Mouse (Mus musculus) heart, postnatal 25 days (tissue): ENCODE data around the gene Ptpdc1. TPM values are rescaled to one million over a fixed set of nuclear protein-coding genes. Genes with fewer than 3 reads are reported as not detected.

Source experiments
- DNase-seq: peaks from one replicate; pipeline ENCODE4 v3.0.0; 2022; ENCODE audit warnings: low spot score
- intact Hi-C: fragments of 180-260 bp; cut with DNase I; formaldehyde crosslinking; loops from one replicate; pipeline ENCODE4 v1.15.1; 2025
- total RNA-seq, 2 experiments: library from RNA; stranded (reverse); gene quantifications; 2 replicates each; pipeline ENCODE4 v1.2.3; 2021

Ptpdc1 gene
- total RNA-seq, 2 experiments from 2014 or later = 4.6 to 6.0 TPM

- intact Hi-C loops = no loop called here
- DNase-seq = no peak
Measured at GRCm38 (mm10) chr13:48593181-48593580, 32.3 kb downstream of the Ptpdc1 start.

GRCm38 (mm10) chr13:48590743-48591142 lies 34.7 kb downstream of the Ptpdc1 start:
- intact Hi-C loops = no loop called here

DNA sequence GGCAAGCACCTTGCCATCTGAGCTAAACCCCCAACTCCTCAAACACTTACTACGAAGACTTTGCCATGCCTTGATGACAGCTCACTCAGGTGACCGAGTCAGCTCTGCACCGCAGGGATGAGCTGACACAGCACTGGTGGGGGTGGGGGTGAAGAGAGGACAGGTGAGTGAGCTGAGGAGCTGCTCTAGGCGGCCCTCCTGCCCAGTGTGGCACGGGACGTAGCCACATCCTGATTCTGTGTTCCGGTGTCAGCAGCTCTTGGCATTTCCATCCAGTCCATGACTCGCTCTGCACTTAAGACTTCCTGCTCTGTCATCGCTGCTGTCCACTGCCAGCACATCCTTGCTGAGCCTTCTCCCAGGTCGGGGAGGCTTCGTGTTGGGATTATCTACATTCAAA lies 38.1 kb downstream of the Ptpdc1 start:
- intact Hi-C loops = no loop called here

More at GRCm38 (mm10) chr13:48590743-48591142, 34.7 kb downstream of the Ptpdc1 start:
- DNase-seq = no peak

DNA sequence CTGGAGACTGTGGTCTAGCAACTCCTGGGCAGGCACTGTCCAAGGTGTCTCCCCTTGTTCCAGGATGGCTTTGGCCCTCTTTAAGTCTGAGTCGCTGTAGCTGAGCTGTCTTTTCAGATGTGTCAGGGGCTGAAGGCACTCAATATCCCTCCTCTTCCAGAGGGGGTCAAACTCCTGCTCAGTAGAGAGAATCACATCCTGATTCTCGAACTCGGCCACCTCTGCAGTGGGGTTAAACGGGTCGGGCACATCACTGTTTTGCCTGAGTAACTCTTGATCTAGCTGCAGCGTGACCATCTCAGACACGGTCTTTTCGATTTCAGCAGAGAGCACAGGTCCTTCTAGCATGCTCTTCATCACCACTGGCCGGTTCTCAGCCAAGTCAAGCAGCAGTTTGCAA lies 39.0 kb downstream of the Ptpdc1 start:
- DNase-seq = no peak
- intact Hi-C loops = no loop called here

More for the DNA sequence above, 38.1 kb downstream of the Ptpdc1 start:
- DNase-seq = no peak

DNA sequence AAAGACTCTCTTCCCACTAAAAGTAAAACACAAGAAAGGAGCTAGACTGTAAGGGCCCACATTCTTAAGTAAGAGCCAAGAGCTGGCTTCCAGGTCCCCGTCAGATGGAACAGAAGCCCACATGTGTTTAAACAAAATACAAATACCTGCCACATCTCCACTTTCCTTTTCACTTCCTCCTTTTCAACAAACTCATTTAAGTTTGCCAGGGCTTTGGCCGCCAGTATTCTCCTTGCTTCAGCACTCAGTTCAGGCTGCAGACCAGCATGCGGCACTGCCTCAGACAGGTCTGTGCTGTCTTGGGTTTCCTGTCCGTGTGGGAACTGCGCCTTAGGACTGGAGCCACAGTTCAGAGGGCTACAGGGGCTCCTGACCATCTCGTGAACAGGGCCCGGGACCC lies 39.7 kb downstream of the Ptpdc1 start:
- intact Hi-C loops = no loop called here
- no peak for DNase-seq

DNA sequence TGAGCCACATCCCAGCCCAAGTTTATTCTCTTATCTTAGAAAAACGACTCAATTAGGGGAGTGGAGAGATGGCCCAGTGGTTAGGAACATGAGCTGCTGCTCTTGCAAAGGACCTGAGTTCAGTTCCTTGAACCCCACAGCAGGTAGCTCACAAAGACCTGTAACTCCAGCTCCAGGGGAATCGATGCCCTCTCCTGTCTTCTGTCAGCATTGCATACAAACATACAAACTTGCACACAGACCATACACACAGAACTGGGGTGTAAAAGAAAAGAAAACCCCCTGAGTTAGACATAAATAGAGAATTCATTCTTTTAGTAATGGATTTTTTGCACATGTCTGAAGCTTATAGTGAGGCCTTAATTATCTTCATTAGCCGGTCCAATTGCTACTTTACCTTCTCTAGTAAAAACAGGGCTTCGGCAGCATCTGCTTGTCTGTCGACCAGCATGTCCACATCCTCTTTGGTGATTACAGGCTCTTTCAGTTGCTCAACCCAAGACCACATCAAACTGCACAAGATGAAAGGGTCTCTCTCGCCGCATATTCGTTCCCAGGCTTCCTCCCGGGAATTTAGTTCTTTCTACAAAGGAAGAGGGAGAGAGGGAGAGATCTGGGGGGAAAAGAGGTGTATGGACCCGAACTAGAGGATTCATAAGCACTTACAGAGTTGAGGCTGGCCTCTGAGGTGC lies 42.6 kb downstream of the Ptpdc1 start:
- DNase-seq = no peak
- intact Hi-C loops = no loop called here

GRCm38 (mm10) chr13:48578616-48579015 lies 46.8 kb downstream of the Ptpdc1 start:
- DNase-seq = no peak
- intact Hi-C loops = no loop called here

DNA sequence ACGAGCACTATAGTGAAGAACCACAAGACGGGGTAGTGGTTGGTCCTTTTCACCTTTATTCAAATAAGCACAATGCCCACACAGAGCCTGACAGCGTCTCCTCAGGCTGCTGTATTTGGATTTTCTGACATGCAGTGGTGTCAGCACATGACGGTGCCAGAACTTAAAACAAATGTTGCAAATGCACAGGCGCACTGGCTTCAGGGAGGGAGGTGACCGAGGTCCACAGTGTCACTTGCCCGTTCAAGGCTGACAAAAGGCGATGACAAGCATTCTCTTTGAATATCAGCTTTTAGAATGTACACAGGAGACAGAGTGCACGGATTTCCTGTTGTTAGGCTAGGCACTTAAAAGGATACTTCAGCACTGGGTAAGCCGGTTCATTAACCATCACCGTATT lies 47.6 kb downstream of the Ptpdc1 start:
- intact Hi-C loops = no loop called here

DNA sequence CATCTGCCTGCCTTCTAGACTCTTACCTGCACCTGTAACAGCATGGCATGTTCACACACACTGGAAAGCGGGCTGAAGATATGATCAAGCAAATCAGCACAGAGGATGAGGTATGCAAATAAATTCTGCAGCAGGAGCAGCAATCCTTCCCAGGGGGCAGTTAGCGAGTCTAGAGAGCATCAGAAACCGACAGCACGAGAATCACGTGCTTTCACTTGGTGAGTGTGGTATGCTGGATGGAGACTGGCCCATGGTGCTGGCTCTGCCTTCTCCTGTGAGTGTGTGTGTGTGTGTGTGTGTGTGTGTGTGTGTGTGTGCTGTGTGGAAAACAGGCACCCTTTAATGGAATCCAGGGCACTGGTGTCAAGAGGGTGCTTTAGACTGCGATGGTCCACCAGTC lies 48.5 kb downstream of the Ptpdc1 start:
- intact Hi-C loops = no loop called here
- DNase-seq = no peak

More for the DNA sequence above, 47.6 kb downstream of the Ptpdc1 start:
- no peak for DNase-seq

GRCm38 (mm10) chr13:48574718-48575117 lies 50.7 kb downstream of the Ptpdc1 start:
- DNase-seq = no peak
- intact Hi-C loops = loop anchor here (2.0 kb wide), 1 partner anchor 64 kb away; no protein-coding TSS in a partner anchor

GRCm38 (mm10) chr13:48573525-48574355 lies 51.7 kb downstream of the Ptpdc1 start:
- DNase-seq = no peak
- intact Hi-C loops = loop anchor here (2.0 kb wide), 1 partner anchor 65 kb away; no protein-coding TSS in a partner anchor

DNA sequence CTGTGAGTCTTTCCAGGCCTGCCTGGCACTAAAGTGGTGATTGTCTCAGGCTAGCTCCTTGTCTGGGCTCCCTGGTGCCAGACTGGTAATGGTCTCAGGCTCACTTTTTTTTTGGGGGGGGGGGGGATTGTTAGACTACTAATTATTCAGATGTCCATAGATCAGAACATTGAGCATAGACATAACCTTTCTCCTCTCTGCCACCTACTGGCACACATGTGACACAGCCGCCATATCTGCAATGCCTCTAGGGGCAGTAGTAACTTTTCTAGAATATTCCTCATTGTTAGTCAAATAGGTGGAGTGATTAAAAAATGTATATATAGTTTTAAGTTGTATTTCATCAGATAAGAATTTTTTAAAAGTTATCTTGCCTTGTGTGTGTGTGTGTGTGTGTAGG lies 53.3 kb downstream of the Ptpdc1 start:
- intact Hi-C loops = loop anchor here (1.0 kb wide), 1 partner anchor 44 kb away; no protein-coding TSS in a partner anchor
- DNase-seq = peak; percentile 27

DNA sequence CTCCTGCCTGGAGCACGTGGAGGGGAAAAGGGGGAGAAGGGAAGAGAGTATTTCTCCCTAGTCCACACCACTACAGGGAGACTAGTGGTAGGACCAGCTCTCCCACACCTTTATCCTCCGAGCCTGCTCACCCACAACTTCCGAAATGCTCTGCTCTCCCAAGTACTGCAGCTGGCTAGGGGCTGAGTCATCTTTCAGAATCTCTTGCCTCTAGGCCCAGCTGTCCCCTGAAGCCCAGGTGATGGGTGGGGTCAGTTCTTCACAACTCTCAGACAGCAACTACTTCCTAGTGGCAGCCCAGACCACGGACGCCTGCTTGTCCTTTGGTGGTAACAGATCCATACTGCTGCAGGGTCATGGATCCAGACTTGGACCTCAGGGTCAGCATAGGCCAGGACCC lies 54.2 kb downstream of the Ptpdc1 start:
- no peak for DNase-seq
- intact Hi-C loops = no loop called here

DNA sequence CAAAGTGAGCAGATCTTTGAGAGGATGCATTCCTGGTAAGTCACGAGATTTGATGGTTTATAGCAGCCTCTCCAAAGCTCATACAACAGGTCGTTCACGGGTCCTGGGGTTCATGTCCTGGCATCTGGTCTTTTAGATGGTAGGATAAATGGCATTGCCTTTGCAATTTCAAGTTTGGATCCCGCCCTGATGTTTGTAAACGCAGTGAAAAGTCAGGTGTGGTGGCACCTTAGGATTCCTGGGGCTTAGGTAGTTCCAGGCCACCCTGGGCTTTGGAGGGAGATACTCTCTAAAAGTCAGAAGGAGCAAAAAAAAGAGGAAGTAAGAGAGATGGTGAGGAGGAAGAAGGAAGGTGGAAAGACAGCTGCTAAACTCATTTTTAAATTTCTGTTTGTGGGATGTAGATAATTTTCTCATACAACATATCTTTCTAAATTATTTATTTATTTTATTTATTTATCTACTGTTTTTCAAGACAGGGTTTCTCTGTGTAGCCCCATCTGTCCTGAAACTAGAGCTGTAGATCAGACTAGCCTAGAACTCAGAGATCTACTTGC lies 55.8 kb downstream of the Ptpdc1 start:
- no peak for DNase-seq
- intact Hi-C loops = no loop called here

DNA sequence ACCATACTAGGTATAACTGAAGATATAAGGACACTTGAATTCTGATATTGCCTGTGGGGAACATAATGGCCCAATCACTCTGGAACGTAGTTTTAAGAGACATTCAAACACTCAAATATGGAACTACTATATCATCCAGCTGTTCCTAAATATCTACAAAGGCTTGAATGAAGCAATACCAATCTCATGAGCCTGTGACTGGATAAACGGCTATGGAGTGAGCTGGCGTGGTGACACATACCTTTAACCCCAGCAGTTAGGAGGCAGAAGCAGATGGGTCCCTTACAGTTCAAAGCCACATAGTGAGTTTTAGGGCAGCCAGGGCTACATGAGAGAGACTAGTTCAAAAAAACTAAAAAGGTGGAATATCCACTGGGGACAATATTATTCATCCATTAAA lies 57.8 kb downstream of the Ptpdc1 start:
- intact Hi-C loops = loop anchor here (2.0 kb wide), 1 partner anchor 15 kb away; no protein-coding TSS in a partner anchor

DNA sequence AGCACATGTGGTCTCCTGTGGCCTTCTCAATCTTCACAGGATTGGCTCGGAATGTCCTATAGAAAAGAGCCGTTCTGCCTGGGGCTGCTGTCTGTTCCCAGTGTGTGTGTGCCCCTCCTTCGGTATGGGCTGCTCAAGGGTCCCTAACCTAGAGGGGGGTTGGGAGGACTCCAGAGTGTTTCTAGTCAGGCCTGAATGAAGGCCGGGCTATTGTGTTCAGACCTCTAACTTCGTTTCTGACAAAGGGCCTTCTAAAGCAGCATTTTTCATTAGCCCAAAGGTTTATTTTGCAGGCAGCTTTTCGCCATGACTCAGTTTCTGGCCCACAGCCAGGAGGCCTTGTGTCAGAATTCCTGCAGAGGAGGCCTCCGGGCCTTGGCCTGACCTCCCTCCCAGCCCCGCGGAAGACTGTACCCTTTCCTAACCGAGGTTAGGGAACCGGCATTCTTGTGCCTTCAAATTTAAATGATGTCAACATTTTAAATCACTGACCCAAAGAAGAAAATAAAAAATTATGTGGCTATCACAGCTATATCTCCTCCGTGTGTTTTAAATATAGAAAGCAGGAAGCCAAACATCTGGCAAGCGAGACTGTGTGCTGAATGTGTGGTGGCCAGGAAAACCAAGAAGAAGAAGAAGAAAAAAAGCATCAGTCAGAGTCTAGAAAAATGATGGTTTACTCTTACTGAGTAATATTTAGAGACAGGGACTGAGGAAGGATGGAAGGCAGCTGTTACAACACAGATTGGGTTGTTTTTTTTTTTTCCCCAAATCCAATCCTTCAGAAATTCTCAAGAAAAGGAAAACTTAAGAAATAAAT lies 59.1 kb downstream of the Ptpdc1 start:
- peak; percentile 84 for DNase-seq
- intact Hi-C loops = loop anchor here (2.0 kb wide), 1 partner anchor 14 kb away; no protein-coding TSS in a partner anchor

More for the DNA sequence above, 57.8 kb downstream of the Ptpdc1 start:
- DNase-seq = no peak

GRCm38 (mm10) chr13:48564881-48565600 lies 60.4 kb downstream of the Ptpdc1 start:
- intact Hi-C loops = no loop called here
- no peak for DNase-seq

DNA sequence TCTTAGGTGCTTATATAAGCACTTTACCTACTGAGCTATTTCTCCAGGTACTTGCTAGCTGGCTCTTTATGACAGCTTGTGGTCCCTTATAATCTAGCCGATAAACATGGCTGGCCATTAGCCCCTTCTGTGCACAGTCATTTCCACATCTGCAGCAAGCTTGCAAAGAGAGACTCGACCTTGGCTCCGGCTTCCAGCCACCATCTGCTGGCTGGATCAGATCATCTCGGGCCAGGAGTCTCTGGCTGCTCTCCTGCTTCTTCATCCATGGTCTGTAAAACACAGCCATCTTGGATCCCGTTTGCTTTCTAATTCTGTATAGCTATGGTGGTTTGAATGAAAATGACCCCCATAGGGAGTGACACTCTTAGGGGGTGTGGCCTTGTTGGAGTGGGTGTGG lies 63.1 kb downstream of the Ptpdc1 start:
- intact Hi-C loops = no loop called here
- DNase-seq = no peak

DNA sequence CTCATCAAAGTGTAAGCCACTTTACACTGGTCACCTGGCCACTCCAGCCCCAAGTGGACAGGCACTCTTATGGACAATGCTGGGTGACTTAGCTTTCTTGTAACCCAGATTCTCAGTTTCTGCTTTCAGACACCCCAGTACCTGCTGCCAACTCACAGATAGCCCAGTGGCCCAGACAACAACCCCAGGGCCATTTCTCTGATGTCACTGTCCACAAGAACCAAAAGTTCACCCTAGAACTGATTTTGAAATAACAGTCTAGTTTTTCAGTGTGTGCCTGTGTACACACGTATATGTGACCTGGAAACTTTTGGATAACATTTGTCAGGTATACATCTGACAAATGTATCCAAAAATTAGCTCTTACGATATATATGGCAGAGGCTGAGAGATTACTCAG lies 64.0 kb downstream of the Ptpdc1 start:
- intact Hi-C loops = no loop called here
- DNase-seq = no peak
